Mouse (Mus musculus): Measurements from ENCODE around the gene Fgfbp3.
"Not testable (repeated sequence)": the region's sequence is repeated elsewhere in the genome, so short reads cannot be mapped to it uniquely, and the experiment has no call there.

Gene Fgfbp3

DNA sequence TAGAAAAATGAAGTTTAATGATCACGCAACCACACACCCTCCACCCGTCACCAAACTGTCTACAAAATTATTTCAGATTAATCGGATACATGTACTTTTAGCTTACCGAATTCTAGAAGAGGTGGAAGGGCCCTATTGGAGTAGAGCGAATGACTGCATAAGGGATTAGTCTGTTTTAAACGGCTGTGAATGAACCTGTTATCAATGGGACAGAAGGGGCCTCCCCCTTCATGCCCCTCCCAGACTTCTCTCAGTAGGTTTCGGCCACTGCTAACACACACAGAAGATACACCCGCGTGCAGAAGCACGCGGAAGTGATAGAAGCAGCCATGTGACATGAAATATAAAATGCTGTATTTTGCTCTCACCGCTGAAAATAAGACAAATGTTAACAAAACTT lies at the start of gene Fgfbp3:
Gene Fgfbp3 (minus strand): TSS at position 150 of the 400 bp plus-strand sequence.
- no peak for DNase-seq (ENCODE audit: extremely low spot score)

DNA sequence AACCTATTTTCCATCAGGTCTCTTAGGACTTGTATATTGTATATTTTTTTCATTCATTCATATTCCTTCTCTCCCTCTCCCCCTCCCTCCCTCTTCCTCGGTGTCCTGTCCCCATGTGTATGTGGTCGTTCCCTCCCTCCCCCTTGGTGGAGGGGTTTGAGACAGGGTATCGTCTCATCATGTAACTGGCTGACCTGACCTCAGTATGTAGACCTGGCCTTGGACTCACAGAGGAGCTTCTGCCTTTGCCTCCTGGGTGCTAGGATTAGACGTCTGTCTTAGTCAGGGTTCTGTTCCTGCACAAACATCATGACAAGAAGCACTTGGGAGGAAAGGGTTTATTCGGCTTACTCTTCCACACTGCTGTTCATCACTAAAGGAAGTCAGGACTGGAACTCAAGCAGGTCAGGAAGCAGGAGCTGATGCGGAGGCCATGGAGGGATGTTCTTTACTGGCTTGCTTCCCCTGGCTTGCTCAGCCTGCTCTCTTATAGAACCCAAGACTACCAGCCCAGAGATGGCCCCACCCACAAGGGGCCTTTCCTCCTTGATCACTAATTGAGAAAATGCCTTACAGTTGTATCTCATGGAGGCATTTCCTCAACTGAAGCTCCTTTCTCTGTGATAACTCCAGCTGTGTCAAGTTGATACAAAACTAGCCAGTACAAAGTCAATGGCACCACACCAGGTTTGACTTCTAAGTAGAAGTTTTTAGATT lies 43.3 kb upstream of the Fgfbp3 start:
- not testable (repeated sequence) for DNase-seq (ENCODE audit: extremely low spot score)

GRCm38 (mm10) chr19:36961320-36961719 lies 41.9 kb upstream of the Fgfbp3 start:
- DNase-seq (ENCODE audit: extremely low spot score): no peak

GRCm38 (mm10) chr19:36958331-36958730 lies 38.9 kb upstream of the Fgfbp3 start:
- DNase-seq (ENCODE audit: extremely low spot score): no peak

GRCm38 (mm10) chr19:36953637-36954206 lies 34.3 kb upstream of the Fgfbp3 start:
- DNase-seq (ENCODE audit: extremely low spot score): no peak

- DNase-seq (ENCODE audit: extremely low spot score): no peak
These were observed 20.6 kb upstream of the Fgfbp3 start for GRCm38 (mm10) chr19:36940064-36940463.

- no peak for DNase-seq (ENCODE audit: extremely low spot score)
These were observed 18.6 kb upstream of the Fgfbp3 start for GRCm38 (mm10) chr19:36938008-36938407.

GRCm38 (mm10) chr19:36936285-36936684 lies 16.9 kb upstream of the Fgfbp3 start:
- DNase-seq (ENCODE audit: extremely low spot score): no peak

DNA sequence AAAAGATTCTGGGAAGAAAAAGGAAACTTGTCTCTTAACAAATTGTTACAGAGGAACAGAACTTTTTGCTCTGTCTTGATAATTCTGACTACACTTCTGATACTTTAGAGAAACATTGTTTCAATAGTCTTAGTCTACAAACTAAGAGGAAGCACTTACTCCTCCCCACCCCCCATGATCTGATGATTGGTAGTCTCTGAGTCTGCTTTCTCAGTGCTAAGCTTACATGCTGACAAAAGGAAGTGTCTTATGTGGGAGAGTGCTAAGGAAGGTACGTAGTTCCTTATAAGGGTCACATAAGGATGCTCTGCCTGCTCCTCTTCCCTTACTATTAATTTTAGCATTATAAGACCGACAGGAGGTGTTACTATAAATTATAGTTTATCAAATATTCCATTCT lies 13.2 kb upstream of the Fgfbp3 start:
- DNase-seq (ENCODE audit: extremely low spot score): no peak

DNA sequence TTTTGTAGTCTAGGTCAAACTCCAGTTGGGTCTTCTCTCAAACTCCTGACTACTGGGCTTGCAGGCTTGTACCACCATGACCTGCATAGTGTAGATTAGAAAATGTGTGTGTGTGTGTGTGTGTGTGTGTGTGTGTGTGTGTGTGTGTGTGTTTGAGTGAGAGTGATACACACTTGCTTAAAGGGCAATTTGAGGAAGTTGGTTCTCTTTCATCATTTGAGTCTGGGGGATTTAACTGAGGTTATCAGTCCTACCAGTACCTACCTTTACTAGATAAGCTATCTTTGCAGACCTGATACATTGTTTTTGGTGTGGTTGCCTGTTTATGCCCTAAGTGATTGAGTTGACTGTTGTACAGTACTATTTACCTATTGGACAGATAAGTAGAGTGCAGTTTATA lies 12.7 kb upstream of the Fgfbp3 start:
- DNase-seq (ENCODE audit: extremely low spot score): no peak

DNA sequence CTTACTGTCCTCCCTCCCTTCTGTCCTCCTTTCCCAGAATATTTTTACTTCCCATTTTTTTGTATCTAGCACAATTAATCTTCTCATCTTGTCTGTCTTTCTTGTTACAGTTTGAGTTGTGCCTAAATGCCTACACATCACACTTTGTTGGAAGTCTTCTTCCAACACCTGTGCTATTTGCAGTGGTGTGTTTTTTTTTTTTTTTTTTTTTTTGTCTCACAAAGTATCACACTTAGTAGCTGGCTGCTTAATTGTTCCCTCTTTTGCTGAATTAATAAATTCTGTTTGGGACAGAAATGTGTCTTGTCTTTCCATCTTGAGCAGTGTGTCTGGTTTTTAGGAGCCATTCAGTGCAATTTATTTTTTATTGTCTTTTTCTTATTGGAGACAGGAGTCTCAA lies 10.4 kb upstream of the Fgfbp3 start:
- no peak for DNase-seq (ENCODE audit: extremely low spot score)

DNA sequence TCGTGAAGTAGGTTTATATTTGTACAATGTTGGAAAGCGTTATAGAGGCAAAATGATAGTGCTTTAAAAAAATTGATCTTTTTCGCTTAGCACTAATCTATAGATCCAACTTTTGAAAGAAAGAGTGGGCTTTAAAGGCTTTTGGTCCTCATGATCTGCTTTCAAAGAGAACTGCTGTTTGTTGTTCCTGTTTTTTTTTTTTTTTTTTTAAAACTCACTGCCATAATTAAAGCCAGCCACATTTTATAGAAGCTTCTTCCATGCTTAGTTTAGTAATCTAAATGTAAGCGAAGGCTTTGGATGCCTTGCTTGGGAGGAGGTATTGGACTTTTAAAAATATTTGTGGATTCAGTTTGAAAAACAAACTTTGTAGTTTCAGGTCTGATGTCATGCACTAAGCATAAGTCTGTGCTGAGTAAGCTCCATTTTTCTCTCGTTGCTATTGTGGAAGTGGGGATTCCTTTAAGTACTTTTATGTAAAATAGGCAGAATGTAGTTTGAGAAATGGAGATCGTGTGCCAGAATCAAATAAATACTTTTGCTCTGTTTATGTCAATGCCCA lies 8.5 kb upstream of the Fgfbp3 start:
- DNase-seq (ENCODE audit: extremely low spot score): no peak

DNA sequence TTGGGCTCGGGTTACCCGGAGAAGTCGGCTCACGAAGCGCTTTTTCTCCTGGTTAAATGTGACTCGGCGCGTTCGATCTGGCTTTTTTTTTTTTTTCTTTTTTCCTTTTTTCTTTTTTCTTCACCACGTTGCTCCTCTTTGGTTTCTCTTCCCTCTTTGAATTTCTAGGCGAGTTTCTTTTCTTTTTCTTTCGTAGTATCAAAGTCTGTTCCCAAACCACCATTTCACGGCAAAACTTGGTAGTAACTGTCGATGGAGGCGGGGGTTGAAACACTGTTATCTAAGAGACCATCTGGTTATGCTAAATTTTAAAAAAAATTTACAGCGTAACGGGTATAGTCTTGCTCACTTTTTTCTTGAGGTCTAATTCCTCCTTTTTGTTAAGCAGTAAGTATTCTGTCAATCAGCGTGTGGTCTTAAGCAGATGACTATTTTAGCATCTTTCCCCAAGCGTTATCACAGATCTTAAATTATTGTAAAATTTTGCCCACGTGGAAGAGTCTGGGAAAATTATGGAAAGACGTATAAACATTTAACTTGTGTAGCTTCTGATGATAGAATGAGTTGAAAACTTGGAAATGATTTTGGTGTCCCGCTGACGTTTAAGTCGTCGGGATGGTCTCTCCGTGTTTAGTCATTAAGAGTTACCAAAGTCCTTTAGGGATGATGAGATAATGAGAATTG lies 7.3 kb upstream of the Fgfbp3 start:
- DNase-seq (ENCODE audit: extremely low spot score): no peak

- peak; percentile 95 for DNase-seq (ENCODE audit: extremely low spot score)
These were observed 6.5 kb upstream of the Fgfbp3 start, which contains the start of gene Btaf1 for GRCm38 (mm10) chr19:36925671-36926552. Gene Btaf1 (plus strand): TSS chr19:36926079.

DNA sequence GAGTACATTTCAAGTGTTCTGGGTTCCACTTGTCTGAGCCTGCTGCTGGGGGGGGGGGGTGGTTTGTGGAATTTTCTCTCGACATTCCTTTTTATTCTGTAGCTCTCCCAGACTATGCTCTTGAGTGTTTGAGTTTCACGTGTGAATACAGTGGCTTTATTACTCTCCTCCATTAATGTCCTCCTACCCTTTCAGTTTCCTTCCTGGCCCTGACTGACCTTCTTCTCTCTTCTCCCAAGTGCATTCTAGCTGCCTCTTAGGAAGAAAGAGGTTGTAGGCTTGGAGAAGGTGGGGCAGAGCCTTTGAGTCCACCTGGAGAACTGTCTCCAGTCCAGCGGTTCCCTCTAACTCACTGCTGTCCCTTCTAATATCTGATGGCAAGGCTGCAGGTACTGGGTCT lies 3.5 kb upstream of the Fgfbp3 start:
- DNase-seq (ENCODE audit: extremely low spot score): no peak

DNA sequence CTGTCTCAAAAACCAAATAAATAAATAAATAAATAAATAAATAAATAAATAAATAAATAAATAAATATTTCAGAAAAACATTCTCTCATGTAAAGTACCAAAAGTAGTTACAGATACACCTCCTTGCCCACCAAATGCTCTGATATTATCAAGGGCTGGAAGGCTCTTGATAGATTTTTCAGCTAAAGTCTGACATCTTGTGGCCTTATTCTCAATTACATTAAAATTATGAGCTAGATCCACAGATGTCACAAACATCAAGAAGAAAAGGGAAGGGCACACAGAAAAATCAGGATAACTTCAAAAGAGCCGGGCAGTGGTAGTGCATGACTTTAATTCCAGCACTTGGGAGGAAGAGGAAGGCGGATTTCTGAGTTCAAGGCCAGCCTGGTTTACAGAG lies 2.6 kb upstream of the Fgfbp3 start:
- no peak for DNase-seq (ENCODE audit: extremely low spot score)

DNA sequence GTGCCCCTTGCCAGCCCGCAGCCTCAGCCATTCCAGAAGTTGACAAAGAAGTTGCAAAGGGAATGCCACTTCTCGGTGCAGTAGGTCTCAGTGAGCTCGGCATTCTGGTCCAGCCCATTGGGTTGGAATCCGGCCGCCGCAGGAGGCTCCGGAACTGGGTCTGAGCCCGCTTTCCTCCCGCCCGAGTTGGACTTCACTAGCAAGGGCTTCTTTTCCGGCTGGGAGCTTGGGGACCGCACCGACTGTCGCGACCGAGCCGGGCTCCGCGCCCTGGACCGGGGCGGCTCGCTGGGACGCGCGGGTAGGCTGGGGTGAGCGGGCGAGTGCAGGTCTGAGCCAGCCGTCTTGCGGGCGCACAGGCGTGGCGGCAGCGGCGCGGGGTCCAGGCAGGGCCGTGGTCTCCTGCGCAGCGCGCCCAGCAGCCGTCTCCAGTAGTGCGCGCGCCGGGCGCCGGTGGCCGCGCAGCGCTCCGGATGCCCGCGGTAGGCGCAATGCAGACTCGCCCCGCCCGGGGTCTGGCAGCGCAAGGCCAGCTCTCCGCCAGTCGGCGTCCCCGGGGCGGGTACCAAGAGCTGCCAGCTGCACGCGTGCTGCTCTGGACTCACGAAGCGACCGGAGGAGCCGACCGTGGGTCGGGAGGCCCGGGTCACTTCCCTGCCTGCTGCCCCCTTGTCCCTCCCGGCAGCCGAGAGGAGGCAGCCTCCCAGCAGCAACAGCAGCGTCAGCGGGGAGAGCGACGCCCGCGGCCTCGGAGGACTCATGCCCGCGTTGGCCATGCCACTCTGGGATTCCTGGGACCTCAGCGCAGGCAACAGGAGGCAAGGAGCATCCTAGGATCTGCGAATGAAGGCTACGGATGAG lies 744 bp downstream of the Fgfbp3 start:
- DNase-seq (ENCODE audit: extremely low spot score): peak; percentile 90

DNA sequence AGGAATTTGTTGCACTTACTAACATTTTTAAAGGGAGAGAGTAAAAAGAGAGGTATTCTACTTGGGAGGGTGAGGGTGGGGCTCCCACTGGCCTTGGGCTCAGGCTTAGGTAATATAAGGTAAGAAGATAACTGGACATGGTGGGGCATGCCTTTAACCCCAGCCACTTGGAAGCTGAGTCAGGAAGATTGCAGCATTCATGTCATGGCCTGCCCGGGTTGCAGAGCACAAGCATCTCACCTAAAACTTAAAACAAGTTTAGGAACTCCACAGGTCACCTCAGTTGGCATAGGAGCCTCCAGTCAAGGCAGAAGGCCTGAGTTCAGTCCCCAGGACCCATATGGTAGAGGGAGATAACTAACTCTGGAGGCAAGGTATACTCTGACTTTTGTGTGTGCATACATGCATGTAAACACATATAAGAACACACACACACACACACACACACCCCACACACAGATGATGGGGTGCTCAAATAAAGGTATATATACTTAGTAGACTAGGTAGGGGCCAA lies 2.5 kb downstream of the Fgfbp3 start:
- no peak for DNase-seq (ENCODE audit: extremely low spot score)

GRCm38 (mm10) chr19:36916206-36916605 lies 3.2 kb downstream of the Fgfbp3 start:
- no peak for DNase-seq (ENCODE audit: extremely low spot score)

- DNase-seq (ENCODE audit: extremely low spot score): no peak
These were observed 6.4 kb downstream of the Fgfbp3 start for GRCm38 (mm10) chr19:36913064-36913463.

All from embryo, embryonic 9.5 days (tissue).